Mouse (Mus musculus): ENCODE results near the gene Gria1.
A peak's percentile ranks its signal among the peaks of the same experiment; 100 is the strongest.

Gria1 gene

DNA sequence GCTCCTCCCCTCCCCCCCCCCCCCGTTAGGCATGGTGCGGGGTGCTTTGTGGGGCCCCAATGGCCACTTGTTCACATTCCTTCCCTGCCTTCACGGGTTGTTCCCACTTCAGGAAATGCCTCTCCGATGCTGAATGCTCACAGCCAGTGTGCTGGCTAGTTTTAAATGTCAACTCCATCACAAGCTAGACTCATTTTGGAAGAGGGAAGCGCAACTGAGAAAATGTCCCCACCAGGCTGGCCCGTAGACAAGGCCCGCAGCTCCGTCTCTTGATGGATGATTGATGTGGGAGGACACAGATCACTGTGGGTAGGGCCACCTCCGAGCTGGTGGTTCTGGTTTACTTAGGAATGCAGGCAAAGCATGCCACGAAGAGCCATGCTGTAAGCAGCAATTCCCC lies 266.9 kb downstream of the Gria1 start:
- no peak for DNase-seq (ENCODE audit: extremely low spot score)

DNA sequence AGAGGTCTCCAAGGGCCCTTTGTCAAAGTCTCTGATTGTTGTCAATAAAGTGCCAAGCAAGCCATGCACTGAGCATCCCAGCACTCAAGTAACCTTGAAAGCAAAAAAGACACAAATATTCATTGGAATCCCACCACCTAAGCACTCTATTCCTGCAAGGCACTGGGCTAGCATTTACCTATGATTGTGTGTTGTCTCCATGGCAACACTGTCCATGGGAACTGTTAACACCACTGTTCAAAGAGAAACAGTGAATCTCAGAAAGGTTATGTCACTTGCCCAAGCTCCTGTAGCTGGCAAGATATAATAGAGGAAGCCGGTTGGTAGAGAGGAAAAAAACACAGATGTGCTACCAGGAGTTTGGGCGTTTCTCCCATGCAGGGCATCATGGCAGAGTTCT lies 274.9 kb downstream of the Gria1 start:
- no peak for DNase-seq (ENCODE audit: extremely low spot score)

DNA sequence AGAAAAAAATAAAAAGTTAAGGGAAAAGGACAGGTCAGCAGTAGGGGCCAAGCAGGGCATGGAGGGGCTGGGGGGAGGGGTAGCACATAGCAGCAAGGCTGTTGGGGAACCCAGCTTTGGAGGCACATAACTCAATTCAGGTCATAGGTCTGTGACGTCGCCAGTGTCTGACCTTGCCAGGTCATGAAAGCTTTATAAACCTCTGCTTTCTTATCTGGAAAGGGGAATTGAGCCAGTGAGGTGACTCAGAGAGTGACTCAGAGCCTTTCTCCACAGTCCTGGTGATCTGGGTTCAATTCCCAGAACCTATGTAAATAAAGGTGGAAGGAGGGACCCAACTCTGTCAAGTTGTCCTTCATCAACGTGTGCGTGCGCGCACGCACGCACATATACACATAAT lies 286.2 kb downstream of the Gria1 start:
- no peak for DNase-seq (ENCODE audit: extremely low spot score)

DNA sequence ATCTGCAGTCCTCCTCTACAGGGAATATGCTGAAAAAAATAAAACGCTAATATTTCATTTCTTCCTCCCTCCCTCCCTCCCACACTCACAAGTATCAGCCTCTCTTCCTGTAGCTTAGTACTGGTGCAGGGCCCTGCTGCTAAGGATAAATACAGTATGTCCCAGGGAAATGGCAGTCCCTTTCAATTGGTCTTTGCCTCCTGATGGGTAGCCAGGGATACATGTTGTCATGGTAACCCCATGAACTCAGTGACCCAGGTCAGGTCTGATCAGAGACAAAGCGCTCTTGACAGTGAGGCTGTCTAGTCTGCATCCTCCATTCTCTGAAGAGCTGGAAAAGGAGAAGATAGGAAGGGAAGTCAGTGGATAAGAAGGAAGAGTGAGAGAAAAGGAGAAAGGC lies 287.1 kb downstream of the Gria1 start:
- peak; percentile 54 for DNase-seq (ENCODE audit: extremely low spot score)

DNA sequence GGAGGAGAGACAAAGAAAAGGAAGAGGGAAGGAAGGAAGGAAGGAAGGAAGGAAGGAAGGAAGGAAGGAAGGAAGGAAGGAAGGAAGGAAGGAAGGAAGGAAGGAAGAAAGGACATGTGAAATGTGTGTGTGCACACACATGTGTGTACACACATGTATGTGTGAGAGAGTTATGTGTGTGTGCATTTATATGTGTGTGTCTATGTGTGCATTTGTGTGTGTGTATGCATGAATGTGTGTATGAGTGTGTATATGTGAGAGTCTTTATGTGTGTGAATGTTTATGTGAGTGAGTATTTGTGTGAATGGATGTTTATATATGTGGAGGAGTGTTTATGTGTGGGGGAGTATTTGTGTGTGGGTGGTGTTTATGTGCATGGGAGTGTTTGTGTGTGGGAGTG lies 287.5 kb downstream of the Gria1 start:
- DNase-seq (ENCODE audit: extremely low spot score) = no peak

DNA sequence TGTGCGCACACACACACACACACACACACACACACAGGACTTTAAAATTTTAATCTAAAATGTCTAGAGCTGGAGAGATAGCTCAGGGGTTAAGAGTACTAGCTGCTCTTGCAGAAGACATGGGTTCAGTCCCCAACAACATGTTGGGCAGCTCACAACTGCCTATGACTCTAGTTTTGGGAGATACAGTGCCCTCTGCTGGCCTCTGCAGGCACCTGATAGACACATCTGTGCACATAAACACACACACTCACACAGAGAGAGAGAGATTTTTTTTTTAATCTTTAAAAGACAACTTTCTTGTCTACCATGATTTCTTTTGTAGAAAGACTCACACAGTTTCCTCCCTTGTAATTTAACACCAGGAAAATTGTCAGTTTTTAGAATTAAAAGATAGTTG lies 292.4 kb downstream of the Gria1 start:
- DNase-seq (ENCODE audit: extremely low spot score) = no peak

DNA sequence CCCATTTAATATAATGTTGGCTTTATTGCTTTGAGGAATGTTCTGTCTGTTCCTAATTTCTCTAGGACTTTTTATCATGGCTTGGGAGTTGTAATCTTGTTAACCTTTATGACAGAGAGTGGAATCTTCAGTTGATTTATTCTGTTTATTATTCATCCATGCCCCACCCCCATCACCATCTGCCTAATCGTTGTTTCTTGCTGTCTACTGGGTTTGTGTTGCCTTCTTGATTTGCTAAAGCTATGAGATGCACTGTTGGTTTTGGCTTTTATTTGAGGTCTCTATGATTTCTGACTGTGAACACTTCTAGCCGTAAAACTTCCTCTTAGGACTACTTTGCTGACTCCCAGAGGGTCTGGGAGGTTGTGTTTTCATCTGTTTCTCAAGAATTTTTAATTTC lies 294.9 kb downstream of the Gria1 start:
- no peak for DNase-seq (ENCODE audit: extremely low spot score)

DNA sequence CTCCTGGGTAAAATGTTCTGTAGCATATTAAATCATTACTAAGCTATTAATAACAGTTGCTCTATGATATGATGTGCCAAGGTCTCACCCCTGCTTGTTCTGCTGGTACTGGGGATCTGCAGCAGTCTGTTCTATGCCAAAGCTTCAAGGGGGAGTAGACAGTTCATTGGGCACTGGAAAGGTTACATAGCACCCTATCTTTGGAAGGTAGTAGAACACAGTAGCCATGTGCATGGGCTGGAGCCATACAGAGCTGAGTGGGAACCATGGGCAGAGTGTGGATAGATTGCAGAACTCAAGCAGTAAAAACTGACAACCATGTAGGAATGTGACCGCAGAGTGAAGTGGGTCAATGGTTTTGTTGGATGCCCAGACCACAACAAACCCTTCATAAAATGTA lies 295.7 kb downstream of the Gria1 start:
- DNase-seq (ENCODE audit: extremely low spot score) = no peak

DNA sequence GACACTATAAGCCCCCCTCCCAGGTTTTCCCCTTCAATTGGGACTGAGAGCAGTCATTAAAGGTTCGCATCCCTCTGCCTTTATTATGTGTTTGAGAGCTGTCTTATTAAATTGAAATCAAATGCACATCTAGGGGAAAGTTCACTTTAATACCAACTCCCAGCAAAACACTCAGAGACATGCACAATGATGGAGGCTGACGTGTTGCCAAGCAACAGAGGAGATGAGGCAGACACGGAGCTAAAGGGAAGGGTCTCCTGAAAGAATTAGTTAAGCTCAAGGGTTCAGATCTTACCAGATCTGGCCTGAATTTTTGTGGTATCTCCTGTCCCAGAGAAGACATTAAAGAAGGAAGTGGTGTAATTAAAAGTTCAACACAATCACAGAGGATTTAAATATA lies 305.9 kb downstream of the Gria1 start:
- DNase-seq (ENCODE audit: extremely low spot score) = no peak

DNA sequence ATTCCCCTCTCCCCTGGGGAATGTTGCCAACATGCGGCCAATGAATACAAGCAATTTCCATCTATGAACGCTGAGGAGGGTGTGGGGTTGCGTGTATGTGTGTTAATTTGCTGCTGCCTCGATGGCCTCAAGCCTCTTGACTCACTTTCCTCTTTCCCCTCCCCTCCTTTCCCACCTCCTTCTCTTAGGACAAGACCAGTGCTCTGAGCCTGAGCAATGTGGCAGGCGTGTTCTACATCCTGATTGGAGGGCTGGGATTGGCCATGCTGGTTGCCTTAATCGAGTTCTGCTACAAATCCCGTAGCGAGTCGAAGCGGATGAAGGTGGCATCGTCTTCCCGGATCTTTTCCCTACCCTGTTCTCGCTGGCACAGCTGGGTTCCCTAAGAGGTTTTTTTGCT lies 306.3 kb downstream of the Gria1 start:
- no peak for DNase-seq (ENCODE audit: extremely low spot score)

DNA sequence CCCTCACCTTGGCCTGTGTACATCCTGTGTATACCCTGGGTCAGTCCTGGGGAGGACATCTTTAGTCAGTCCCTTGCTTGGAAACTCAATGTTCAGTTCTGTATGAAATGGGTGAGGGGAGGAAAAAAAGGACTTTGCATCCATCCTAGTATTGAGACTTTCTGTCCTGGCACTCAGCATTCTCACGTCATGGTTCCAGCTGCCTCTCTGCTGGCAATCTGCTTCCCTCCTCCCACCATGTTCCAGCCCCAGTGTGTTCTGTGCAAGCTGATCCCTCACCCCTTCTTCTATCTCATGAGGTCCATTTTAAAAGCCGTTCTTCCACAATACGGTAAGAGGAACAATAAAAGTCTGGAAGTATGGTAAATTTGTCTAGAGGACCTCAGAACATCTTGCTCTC lies 308.2 kb downstream of the Gria1 start:
- no peak for DNase-seq (ENCODE audit: extremely low spot score)

DNA sequence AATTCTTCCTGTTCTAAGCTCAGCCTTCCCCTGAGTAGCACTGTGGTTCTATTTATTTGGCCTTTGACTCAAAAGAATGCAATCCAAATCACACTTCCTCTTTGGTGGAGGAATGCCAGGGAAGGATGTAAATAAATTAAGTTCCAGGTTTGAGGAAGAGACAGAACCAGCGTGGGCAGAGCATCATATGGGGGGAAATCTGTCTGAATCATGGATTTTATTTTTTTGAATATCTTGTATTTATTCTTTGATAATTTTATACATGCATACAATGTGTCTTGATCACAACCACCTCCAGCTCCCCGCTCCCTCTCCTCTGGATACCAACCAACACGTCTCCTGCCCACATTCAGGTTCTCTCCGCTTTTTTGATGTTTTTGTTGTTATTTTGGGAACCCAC lies 312.9 kb downstream of the Gria1 start:
- no peak for DNase-seq (ENCODE audit: extremely low spot score)

All from embryo, embryonic 9.5 days (tissue).